Mouse (Mus musculus) liver, embryonic 13.5 days (tissue): ENCODE data around the gene Reln. TPM values are rescaled to one million over a fixed set of nuclear protein-coding genes. Genes with fewer than 3 reads are reported as not detected.

Source experiments
- ATAC-seq: fragments of 200-750 bp; cut with Nextera tagmentation; 2 replicates; pipeline ENCODE4 v1.8.0; 2017; ENCODE audit warnings: low read depth, mild to moderate bottlenecking, moderate number of reproducible peaks, moderate library complexity
- DNase-seq: peaks from one replicate; pipeline ENCODE4 v3.0.0; 2022
- H3K27ac ChIP-seq: fragments of 300-500 bp; sonication (generic); 2 replicates; pipeline ENCODE4 v1.5.1; 2015; ENCODE audit warnings: moderate library complexity, mild to moderate bottlenecking, inconsistent platforms
- H3K27me3 ChIP-seq: fragments of 300-500 bp; sonication (generic); 2 replicates; pipeline ENCODE4 v1.6.1; 2015; ENCODE audit warnings: mild to moderate bottlenecking, inconsistent platforms
- H3K36me3 ChIP-seq: fragments of 300-500 bp; sonication (generic); 2 replicates; pipeline ENCODE4 v1.6.1; 2015; ENCODE audit warnings: mild to moderate bottlenecking, inconsistent platforms
- H3K4me1 ChIP-seq: fragments of 300-500 bp; sonication (generic); replicated peaks from 2 replicates; pipeline ENCODE4 v1.6.1; 2015; ENCODE audit warnings: inconsistent platforms
- H3K4me2 ChIP-seq: fragments of 300-500 bp; sonication (generic); 2 replicates; pipeline ENCODE4 v1.6.1; 2015; ENCODE audit warnings: inconsistent platforms, mild to moderate bottlenecking, moderate library complexity
- H3K4me3 ChIP-seq: fragments of 300-500 bp; sonication (generic); replicated peaks from 2 replicates; pipeline ENCODE4 v1.5.1; 2015; ENCODE audit warnings: mild to moderate bottlenecking, inconsistent platforms
- H3K9ac ChIP-seq: fragments of 300-500 bp; sonication (generic); 2 replicates; pipeline ENCODE4 v1.6.1; 2015; ENCODE audit warnings: mild to moderate bottlenecking, inconsistent platforms
- H3K9me3 ChIP-seq: fragments of 300-500 bp; sonication (generic); replicated peaks from 2 replicates; pipeline ENCODE4 v1.6.1; 2016; ENCODE audit warnings: inconsistent platforms
- WGBS: fragments of 180-500 bp; shearing (Covaris S2); methylation state at CpG from one replicate; pipeline ENCODE4 v1.1.7; 2015; ENCODE audit not compliant: insufficient replicate concordance; 5-methylcytosine and 5-hydroxymethylcytosine counted together
- polyA plus RNA-seq: library from polyadenylated mRNA; unstranded; fragments of >200 nt; fragmentation: Nextera tagmentation; extraction: Ambion mirVana; gene quantifications from 2 replicates; pipeline ENCODE4 v1.2.1, GENCODE M21; 2015

The Reln gene
- polyA plus RNA-seq, 1 experiment from 2014 or later: 22.5 TPM

- Histone ChIP-seq H3K4me1 (no peaks in the 10 kb centered on the region), H3K27me3 (no peaks in the 10 kb centered on the region), H3K4me2 (no peak overlapping the region), H3K4me3 (no peak overlapping the region), H3K36me3 (peaks cover 9% of the 10 kb centered on the region; the same call in 1 of the 2 replicates), H3K27ac (no peak overlapping the region), H3K9me3 (no peaks in the 10 kb centered on the region), H3K9ac (no peak overlapping the region)
- 70% methylated on average over 4 of the region's 4 CpGs for WGBS
- DNase-seq: no peak
- no peak for ATAC-seq
These were observed 70.4 kb downstream of the Reln start for GRCm38 (mm10) chr5:22274134-22274533.

- Histone ChIP-seq H3K36me3 (no peaks in the 10 kb centered on the region), H3K9ac (no peak overlapping the region), H3K9me3 (no peaks in the 10 kb centered on the region), H3K4me2 (no peak overlapping the region), H3K4me3 (no peak overlapping the region), H3K4me1 (no peaks in the 10 kb centered on the region), H3K27me3 (no peaks in the 10 kb centered on the region), H3K27ac (no peak overlapping the region)
- ATAC-seq (no peak), DNase-seq (no peak)
- WGBS: 52% methylated on average over 6 of the region's 6 CpGs
These were observed 77.8 kb downstream of the Reln start for GRCm38 (mm10) chr5:22266489-22267301.

- H3K4me1 ChIP-seq: no peaks in the 10 kb centered on the region
- no peak for DNase-seq
These were observed 82.1 kb downstream of the Reln start for GRCm38 (mm10) chr5:22262351-22262765.

GRCm38 (mm10) chr5:22255346-22255745 is 89.2 kb downstream of the Reln start:
- ATAC-seq: no peak
- Histone ChIP-seq H3K9ac (no peak overlapping the region), H3K4me1 (no peaks in the 10 kb centered on the region)

More at GRCm38 (mm10) chr5:22262351-22262765, 82.1 kb downstream of the Reln start:
- no peak for ATAC-seq
- 69% methylated on average over 3 of the region's 3 CpGs for WGBS
- Histone ChIP-seq H3K4me3 (no peak overlapping the region), H3K4me2 (no peak overlapping the region), H3K9me3 (no peaks in the 10 kb centered on the region), H3K36me3 (no peaks in the 10 kb centered on the region), H3K9ac (no peak overlapping the region), H3K27me3 (no peaks in the 10 kb centered on the region), H3K27ac (no peak overlapping the region; the same call in 1 of the 2 replicates)

GRCm38 (mm10) chr5:22253910-22254309 is 90.6 kb downstream of the Reln start:
- whole genome bisulfite sequencing: 60% methylated on average over 3 of the region's 3 CpGs
- Histone ChIP-seq H3K4me2 (no peak overlapping the region), H3K27ac (no peak overlapping the region), H3K4me1 (no peaks in the 10 kb centered on the region), H3K9me3 (no peaks in the 10 kb centered on the region), H3K9ac (no peak overlapping the region), H3K27me3 (no peaks in the 10 kb centered on the region), H3K4me3 (no peak overlapping the region), H3K36me3 (no peaks in the 10 kb centered on the region)
- no peak for ATAC-seq
- DNase-seq: no peak

More at GRCm38 (mm10) chr5:22255346-22255745, 89.2 kb downstream of the Reln start:
- Histone ChIP-seq H3K27me3 (no peaks in the 10 kb centered on the region), H3K4me3 (no peak overlapping the region), H3K9me3 (no peaks in the 10 kb centered on the region), H3K36me3 (no peaks in the 10 kb centered on the region), H3K27ac (no peak overlapping the region), H3K4me2 (no peak overlapping the region)
- WGBS: 65% methylated on average over 3 of the region's 3 CpGs
- DNase-seq: no peak

GRCm38 (mm10) chr5:22253318-22253717 is 91.2 kb downstream of the Reln start:
- Histone ChIP-seq H3K36me3 (no peaks in the 10 kb centered on the region), H3K4me2 (no peak overlapping the region), H3K9ac (no peak overlapping the region), H3K27me3 (no peaks in the 10 kb centered on the region), H3K4me1 (no peaks in the 10 kb centered on the region), H3K27ac (no peak overlapping the region), H3K9me3 (no peaks in the 10 kb centered on the region), H3K4me3 (no peak overlapping the region)
- DNase-seq (no peak), ATAC-seq (no peak)
- WGBS: 74% methylated on average over 6 of the region's 6 CpGs

GRCm38 (mm10) chr5:22247850-22248249 is 96.7 kb downstream of the Reln start:
- 77% methylated on average over 6 of the region's 6 CpGs for WGBS
- H3K27me3 ChIP-seq: no peaks in the 10 kb centered on the region
- H3K27ac ChIP-seq: no peak overlapping the region
- no peak overlapping the region for H3K4me3 ChIP-seq
- ATAC-seq (no peak), DNase-seq (no peak)
- no peaks in the 10 kb centered on the region for H3K9me3 ChIP-seq
- no peak overlapping the region for H3K4me2 ChIP-seq
- no peaks in the 10 kb centered on the region for H3K36me3 ChIP-seq
- H3K4me1 ChIP-seq: no peaks in the 10 kb centered on the region
- no peak overlapping the region for H3K9ac ChIP-seq

- DNase-seq: no peak
- Histone ChIP-seq H3K27ac (no peak overlapping the region), H3K9ac (no peak overlapping the region), H3K36me3 (no peaks in the 10 kb centered on the region), H3K4me2 (no peak overlapping the region), H3K27me3 (no peaks in the 10 kb centered on the region), H3K4me3 (no peak overlapping the region), H3K9me3 (no peaks in the 10 kb centered on the region), H3K4me1 (no peaks in the 10 kb centered on the region)
- 61% methylated on average over 1 of the region's 1 CpGs for WGBS
- ATAC-seq: no peak
These were observed 99.4 kb downstream of the Reln start for GRCm38 (mm10) chr5:22245056-22245455.

- Histone ChIP-seq H3K4me2 (no peak overlapping the region), H3K9me3 (no peaks in the 10 kb centered on the region), H3K4me1 (no peaks in the 10 kb centered on the region), H3K36me3 (no peaks in the 10 kb centered on the region), H3K27me3 (no peaks in the 10 kb centered on the region), H3K4me3 (no peak overlapping the region), H3K9ac (no peak overlapping the region), H3K27ac (no peak overlapping the region)
- ATAC-seq (no peak), DNase-seq (no peak)
- 52% methylated on average over 2 of the region's 2 CpGs for WGBS
These were observed 101.0 kb downstream of the Reln start for GRCm38 (mm10) chr5:22243538-22243937.

- 73% methylated on average over 4 of the region's 4 CpGs for WGBS
- no peaks in the 10 kb centered on the region for H3K9me3 ChIP-seq
- DNase-seq: no peak
These were observed 102.9 kb downstream of the Reln start for GRCm38 (mm10) chr5:22241560-22241959.

GRCm38 (mm10) chr5:22236801-22237200 is 107.7 kb downstream of the Reln start:
- DNase-seq (no peak), ATAC-seq (no peak)
- H3K4me1 ChIP-seq: no peaks in the 10 kb centered on the region
- no peaks in the 10 kb centered on the region for H3K9me3 ChIP-seq
- H3K36me3 ChIP-seq: no peaks in the 10 kb centered on the region
- H3K4me2 ChIP-seq: no peak overlapping the region
- 61% methylated on average over 6 of the region's 6 CpGs for WGBS
- no peak overlapping the region for H3K4me3 ChIP-seq
- H3K9ac ChIP-seq: no peak overlapping the region
- H3K27me3 ChIP-seq: no peaks in the 10 kb centered on the region
- no peak overlapping the region for H3K27ac ChIP-seq

More at GRCm38 (mm10) chr5:22241560-22241959, 102.9 kb downstream of the Reln start:
- Histone ChIP-seq H3K36me3 (no peaks in the 10 kb centered on the region), H3K4me1 (no peaks in the 10 kb centered on the region), H3K27me3 (no peaks in the 10 kb centered on the region), H3K4me3 (no peak overlapping the region), H3K27ac (no peak overlapping the region), H3K9ac (no peak overlapping the region), H3K4me2 (no peak overlapping the region)
- ATAC-seq: no peak

GRCm38 (mm10) chr5:22224515-22224914 is 120.0 kb downstream of the Reln start:
- Histone ChIP-seq H3K27me3 (no peaks in the 10 kb centered on the region), H3K4me1 (no peaks in the 10 kb centered on the region), H3K4me2 (no peak overlapping the region), H3K27ac (no peak overlapping the region), H3K9me3 (no peaks in the 10 kb centered on the region), H3K36me3 (peaks cover 7% of the 10 kb centered on the region; the same call in 1 of the 2 replicates), H3K9ac (no peak overlapping the region), H3K4me3 (no peak overlapping the region)
- WGBS: 17% methylated on average over 4 of the region's 4 CpGs
- ATAC-seq: 0 out of 2 replicates have a peak, but pooled peaks have one; percentile 51
- DNase-seq: no peak
